In the genomic region with DNA sequence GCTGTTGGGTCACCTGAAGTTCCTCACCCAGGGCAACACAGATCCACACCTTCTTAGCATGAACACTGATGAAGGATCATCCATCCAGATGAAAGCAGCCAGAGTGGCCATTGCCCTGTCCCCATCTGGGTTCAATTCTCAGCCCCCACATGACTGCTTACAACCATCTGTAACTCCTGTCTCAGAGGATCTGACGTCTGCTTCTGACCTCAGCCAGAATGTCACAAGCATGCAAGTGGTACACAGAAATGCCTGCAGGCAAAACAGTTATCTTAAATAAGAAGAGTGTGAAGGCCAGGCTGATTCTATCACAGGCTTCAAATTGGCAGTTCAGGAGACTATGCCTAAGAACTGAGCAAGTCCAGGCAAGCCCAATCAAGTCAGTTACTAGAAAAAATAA, we compare ENCODE assay signal across 22 mouse cellular contexts.
DNase-seq lines count a peak whose midpoint lies in the region; ATAC-seq lines count a peak whose summit lies in the region.
"Had no signal": no experiment of that assay in that cellular context is flagged by ENCODE, and none has a peak within 500 bp of the region (broad histone marks: within the 10 kb centered on the region; RNA-seq: fewer than 3 reads in every experiment).

No protein-coding gene starts in this region.

- ATAC-seq in embryonic facial prominence, embryonic 11.5 days (replicated peaks; ENCODE audit: insufficient number of reproducible peaks, low FRiP score, low TSS enrichment, low read depth): no peak
- ATAC-seq: activated CD4-positive, CD25-positive, alpha-beta regulatory T cell, adult 4 months; CD4-positive, CD25-positive, alpha-beta regulatory T cell, adult 4 months; Patski had no signal

- H3K27me3 ChIP-seq in embryonic facial prominence, embryonic 10.5 days (replicated peaks; ENCODE audit: low read depth, poor library complexity, severe bottlenecking): 0 out of 2 replicates have a peak, but pooled peaks cover 9% of the 10 kb centered on the region
- H3K27me3 ChIP-seq in embryonic facial prominence, embryonic 11.5 days (ENCODE audit: control insufficient read depth, insufficient read depth, low read length): no peaks in the 10 kb centered on the region
- H3K27me3 ChIP-seq: CH12.LX, Patski had no signal

- peak; percentile 52 for DNase-seq in 3T3-L1 (ENCODE audit: low read depth, low spot score)
- peak; percentile 55 for DNase-seq in embryonic facial prominence, embryonic 10.5 days (ENCODE audit: low spot score)
- peak; percentile 28 for DNase-seq in embryonic facial prominence, embryonic 11.5 days (ENCODE audit: low spot score)
- DNase-seq in layer of hippocampus, postnatal 14 days (ENCODE audit: low spot score in 2 of 2): no peak
- no peak for DNase-seq in cerebellum, adult 11-12 months
- DNase-seq in layer of hippocampus, postnatal 25 days (ENCODE audit: extremely low spot score in 1 of 2, low spot score in 1 of 2): no peak
- DNase-seq: adrenal gland, adult 2 months; adrenal gland, adult 8-10 months; adrenal gland, postnatal 10 days; adrenal gland, postnatal 14 days; adrenal gland, postnatal 25 days; adrenal gland, postnatal 36 days; B cell, adult 2 months; cerebellum, adult 11 months; cerebellum, adult 18-20 months; cerebellum, adult 2 months; cerebellum, adult 8-10 months had no signal

- no peak overlapping the region for H3K4me3 ChIP-seq in embryonic facial prominence, embryonic 10.5 days
- H3K4me3 ChIP-seq in embryonic facial prominence, embryonic 11.5 days (ENCODE audit: low read depth, low read length): no peak overlapping the region

- H3K27ac ChIP-seq in embryonic facial prominence, embryonic 10.5 days (replicated peaks): no peak overlapping the region
- no peak overlapping the region for H3K27ac ChIP-seq in embryonic facial prominence, embryonic 11.5 days (replicated peaks; ENCODE audit: low read depth, low read length)

- H3K36me3 ChIP-seq in embryonic facial prominence, embryonic 10.5 days (replicated peaks): no peaks in the 10 kb centered on the region
- no peaks in the 10 kb centered on the region for H3K36me3 ChIP-seq in embryonic facial prominence, embryonic 11.5 days (replicated peaks; ENCODE audit: control insufficient read depth, insufficient read depth, low read depth, low read length)
- H3K36me3 ChIP-seq: G1E had no signal

- H3K9ac ChIP-seq in embryonic facial prominence, embryonic 11.5 days (replicated peaks; ENCODE audit: low read length): no peak overlapping the region

- WGBS in embryonic facial prominence, embryonic 10.5 days: 33% methylated on average over 1 of the region's 1 CpGs
- WGBS in embryonic facial prominence, embryonic 11.5 days: 23% methylated on average over 1 of the region's 1 CpGs

- H3K4me1 ChIP-seq in embryonic facial prominence, embryonic 10.5 days: peaks cover 40% of the 10 kb centered on the region
- no peaks in the 10 kb centered on the region; the same call in none of the 2 replicates for H3K4me1 ChIP-seq in embryonic facial prominence, embryonic 11.5 days (ENCODE audit: control insufficient read depth, insufficient read depth, low read length)

- no peak overlapping the region for H3K4me2 ChIP-seq in embryonic facial prominence, embryonic 11.5 days (ENCODE audit: low read depth, low read length)

- H3K9me3 ChIP-seq in embryonic facial prominence, embryonic 10.5 days: no peaks in the 10 kb centered on the region
- H3K9me3 ChIP-seq in embryonic facial prominence, embryonic 11.5 days (replicated peaks; ENCODE audit: control insufficient read depth, low read length): no peaks in the 10 kb centered on the region; the same call in 1 of the 2 replicates
- H3K9me3 ChIP-seq: G1E had no signal

Comparison
In these comparisons a context has a peak if more than half of its experiments do, and no peak if none do; other contexts are left out.
1. DNase-seq: peak in 3T3-L1 (single experiment), embryonic facial prominence, embryonic 10.5 days (single experiment) and embryonic facial prominence, embryonic 11.5 days (single experiment); none in layer of hippocampus, postnatal 14 days (0 of 2), cerebellum, adult 11-12 months (single experiment) and layer of hippocampus, postnatal 25 days (0 of 2).